Mouse (Mus musculus) ovary, postnatal 36 days (tissue): ENCODE data around the gene Stox2.

Experiments used
- DNase-seq: peaks from one replicate; pipeline ENCODE4 v3.0.0; 2022; ENCODE audit warnings: low spot score, mixed read lengths

Gene Stox2

GRCm38 (mm10) chr8:47354523-47355168 is 91.5 kb downstream of the Stox2 start:
- DNase-seq = peak; percentile 23

GRCm38 (mm10) chr8:47351914-47352701 is 94.1 kb downstream of the Stox2 start:
- peak; percentile 33 for DNase-seq

GRCm38 (mm10) chr8:47349082-47349481 is 97.1 kb downstream of the Stox2 start:
- DNase-seq = no peak

- no peak for DNase-seq
Observed at GRCm38 (mm10) chr8:47347809-47348208, 98.4 kb downstream of the Stox2 start.

GRCm38 (mm10) chr8:47345772-47346103 is 100.4 kb downstream of the Stox2 start:
- DNase-seq = no peak

GRCm38 (mm10) chr8:47345085-47345771 is 100.9 kb downstream of the Stox2 start:
- DNase-seq = no peak

- DNase-seq = no peak
Observed at GRCm38 (mm10) chr8:47341474-47341873, 104.7 kb downstream of the Stox2 start.

DNA sequence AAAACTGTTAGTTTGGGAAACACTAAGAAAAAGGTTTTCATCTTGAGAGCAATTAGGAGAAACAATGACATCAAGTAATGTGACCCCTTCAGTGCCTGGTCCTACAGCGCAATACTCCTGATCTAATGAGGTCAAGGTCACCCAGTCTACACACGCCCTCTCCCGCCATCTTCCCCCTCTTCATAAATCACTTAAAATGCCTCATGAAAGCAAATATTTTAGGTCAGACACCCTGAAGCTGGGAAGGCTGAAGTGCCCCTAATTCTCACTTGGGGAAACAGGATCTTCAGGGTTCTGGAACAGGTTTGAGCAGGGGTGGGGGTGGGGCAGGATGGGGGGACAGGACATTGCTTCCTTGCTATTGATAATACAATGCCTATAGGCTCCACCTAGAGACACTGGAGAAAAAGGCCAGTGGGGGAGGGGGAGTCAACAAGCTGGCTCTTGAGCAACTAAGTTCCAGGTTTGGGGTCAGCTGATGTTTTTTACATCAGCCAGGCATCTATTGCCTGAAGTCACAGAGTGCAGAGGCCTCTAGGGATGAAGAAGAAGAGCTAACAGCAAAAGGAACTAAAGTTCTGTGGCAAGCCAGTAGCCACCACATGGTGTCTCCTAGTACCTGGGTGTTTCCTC is 107.4 kb downstream of the Stox2 start:
- DNase-seq = no peak

DNA sequence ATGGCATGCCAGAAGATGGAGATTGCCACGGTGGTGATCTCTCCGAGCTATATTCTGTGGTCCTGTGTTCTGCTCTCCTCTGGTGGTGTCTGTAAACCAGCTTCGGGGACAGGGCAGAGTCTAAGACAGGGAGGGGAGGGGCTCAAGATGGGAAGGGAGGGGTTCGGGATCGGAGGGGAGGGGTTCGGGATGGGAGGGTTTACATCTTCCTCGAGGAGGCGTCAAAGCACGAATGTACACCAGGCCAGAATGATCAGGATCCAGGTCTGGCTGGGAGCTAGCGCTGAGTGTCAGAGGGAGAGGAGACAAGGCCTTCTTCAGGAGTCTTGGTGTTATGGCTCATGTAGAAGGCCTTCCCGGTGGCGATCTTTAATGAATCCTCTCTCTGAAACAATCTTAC is 109.7 kb downstream of the Stox2 start:
- DNase-seq = no peak

GRCm38 (mm10) chr8:47335940-47336339 is 110.2 kb downstream of the Stox2 start:
- DNase-seq = no peak

GRCm38 (mm10) chr8:47334223-47334757 is 111.9 kb downstream of the Stox2 start:
- DNase-seq = peak; percentile 19

DNA sequence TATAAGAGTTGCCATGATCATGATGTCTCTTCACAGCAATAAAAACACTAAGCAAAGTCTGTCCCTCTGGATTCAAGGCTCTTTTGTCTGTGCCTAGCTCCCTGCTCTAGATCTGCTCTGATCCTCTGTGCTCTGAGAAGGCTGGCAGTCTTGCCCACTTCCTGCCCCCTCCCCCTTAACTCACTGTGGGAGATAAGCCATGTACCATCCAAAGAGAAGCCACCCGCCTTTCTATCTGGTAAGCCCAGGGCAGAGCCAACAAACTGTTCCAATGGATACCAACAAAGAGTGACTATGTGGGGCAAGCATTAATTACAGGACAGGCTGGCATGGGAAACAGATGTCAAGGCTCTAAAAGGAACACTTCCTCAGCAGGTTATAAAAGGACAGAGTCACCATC is 113.2 kb downstream of the Stox2 start:
- no peak for DNase-seq

DNA sequence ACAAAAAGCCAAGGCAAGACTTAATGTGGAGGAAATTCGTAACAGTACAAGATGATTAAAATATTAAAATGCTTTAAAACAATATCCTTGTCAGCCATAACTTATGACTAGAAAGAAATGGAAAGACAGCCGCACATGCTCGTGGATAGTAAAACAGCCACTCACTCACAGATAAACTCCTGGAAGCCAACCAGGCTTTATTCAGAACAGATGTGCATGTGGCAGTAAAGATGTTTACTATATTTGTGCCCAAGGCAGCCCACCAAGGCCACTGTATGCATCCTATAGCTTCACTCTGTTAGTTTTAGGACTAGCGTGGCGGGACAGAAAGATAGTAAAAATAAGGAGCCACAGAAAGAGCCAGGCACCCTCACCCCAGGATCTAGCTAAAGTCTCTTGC is 115.2 kb downstream of the Stox2 start:
- no peak for DNase-seq

GRCm38 (mm10) chr8:47326348-47326747 is 119.8 kb downstream of the Stox2 start:
- no peak for DNase-seq

GRCm38 (mm10) chr8:47324117-47324820 is 121.9 kb downstream of the Stox2 start:
- DNase-seq = no peak

DNA sequence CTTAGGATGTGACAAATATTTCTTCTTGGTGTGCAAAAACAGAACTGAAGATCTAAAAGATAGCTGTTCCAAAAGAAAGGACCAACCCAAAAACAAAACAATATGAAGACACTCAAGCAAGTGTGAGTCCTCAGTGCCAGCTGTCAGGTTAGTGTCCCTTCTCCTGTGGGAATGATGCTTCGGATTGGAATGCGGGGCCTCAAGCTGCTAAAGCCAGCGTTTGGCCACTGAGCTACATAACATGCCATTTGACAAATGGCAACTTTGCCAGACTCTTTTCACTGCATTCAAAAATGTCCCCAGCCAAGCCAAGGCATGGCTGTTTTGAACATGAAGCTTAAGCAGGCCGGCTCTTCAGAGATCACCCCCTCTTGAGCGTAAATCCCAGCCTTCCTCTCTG is 124.9 kb downstream of the Stox2 start:
- no peak for DNase-seq

DNA sequence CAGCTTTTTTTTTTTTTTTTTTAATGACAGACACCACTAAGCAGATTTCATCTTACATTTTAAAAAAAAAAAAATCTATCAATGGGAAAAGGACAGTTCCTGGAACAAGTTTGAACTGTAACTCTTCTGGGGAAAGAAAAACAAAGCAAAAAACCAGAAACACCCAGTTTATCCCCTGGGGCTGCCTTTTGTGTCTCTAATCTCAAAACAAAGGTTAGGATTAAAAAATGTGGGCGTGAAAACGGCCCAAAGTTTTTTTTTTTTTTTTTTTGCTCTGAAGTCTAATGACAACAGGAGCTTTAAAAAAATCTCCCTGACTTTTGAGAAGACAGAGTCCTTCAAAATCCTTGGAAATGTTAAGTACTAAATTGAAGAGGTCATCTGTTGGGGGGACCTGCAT is 125.5 kb downstream of the Stox2 start:
- DNase-seq = no peak

GRCm38 (mm10) chr8:47318468-47318867 is 127.7 kb downstream of the Stox2 start:
- no peak for DNase-seq

- DNase-seq = no peak
Observed at GRCm38 (mm10) chr8:47308176-47308575, 138.0 kb downstream of the Stox2 start.

GRCm38 (mm10) chr8:47306372-47306771 is 139.8 kb downstream of the Stox2 start:
- no peak for DNase-seq

GRCm38 (mm10) chr8:47305880-47306279 is 140.3 kb downstream of the Stox2 start:
- DNase-seq = no peak

GRCm38 (mm10) chr8:47298460-47298859 is 147.7 kb downstream of the Stox2 start:
- no peak for DNase-seq
